Mouse (Mus musculus) kidney, adult 2 months (tissue): ENCODE results near the gene Slc44a5. TPM values are rescaled to one million over a fixed set of nuclear protein-coding genes. Genes with fewer than 3 reads are reported as not detected.

Source experiments
- DNase-seq: peaks from one replicate; pipeline ENCODE4 v3.0.0; 2021
- H3K27ac ChIP-seq: fragments of 200-500 bp; 2 replicates; pipeline ENCODE4 v1.5.1; 2012; ENCODE audit warnings: low read depth, low read length, control low read depth, inconsistent platforms; ENCODE audit not compliant: insufficient read depth
- H3K27me3 ChIP-seq: fragments of 200-500 bp; replicated peaks from 2 replicates; pipeline ENCODE4 v1.6.1; 2012; ENCODE audit warnings: mild to moderate bottlenecking, moderate library complexity, low read length, inconsistent platforms; ENCODE audit not compliant: control insufficient read depth, insufficient read depth
- H3K36me3 ChIP-seq: fragments of 200-500 bp; 2 replicates; pipeline ENCODE4 v1.6.1; 2012; ENCODE audit warnings: mild to moderate bottlenecking, moderate library complexity, low read length, inconsistent platforms; ENCODE audit not compliant: control insufficient read depth, insufficient read depth
- H3K4me1 ChIP-seq: fragments of 200-500 bp; 2 replicates; pipeline ENCODE4 v1.6.1; 2011; ENCODE audit warnings: low read length; ENCODE audit not compliant: control insufficient read depth, insufficient read depth
- H3K4me3 ChIP-seq: fragments of 200-500 bp; 2 replicates; pipeline ENCODE4 v1.5.1; 2011; ENCODE audit warnings: mild to moderate bottlenecking, low read depth, low read length, control low read depth; ENCODE audit not compliant: insufficient read depth
- CTCF ChIP-seq: fragments of 200-500 bp; conservative IDR thresholded peaks from 2 replicates; pipeline ENCODE4 v1.5.1; 2011; ENCODE audit warnings: low read depth, mild to moderate bottlenecking, control low read depth, low read length, moderate library complexity, mixed read lengths; ENCODE audit not compliant: insufficient read depth, insufficient read length
- POLR2A ChIP-seq: fragments of 200-500 bp; IDR thresholded peaks from one replicate; pipeline ENCODE4 v1.6.1; 2011; ENCODE audit warnings: low read depth, low read length, control low read depth
- WGBS: fragments of 180-500 bp; shearing (Covaris S2); methylation state at CpG from one replicate; pipeline ENCODE4 v1.1.7; 2018; 5-methylcytosine and 5-hydroxymethylcytosine counted together
- polyA plus RNA-seq: library from polyadenylated mRNA; depleted of rRNA; stranded (reverse); fragments of >200 nt; gene quantifications from 2 replicates; pipeline ENCODE4 v1.2.3, GENCODE M21; 2012

Gene Slc44a5
- polyA plus RNA-seq, 1 experiment = 0.03 TPM

DNA sequence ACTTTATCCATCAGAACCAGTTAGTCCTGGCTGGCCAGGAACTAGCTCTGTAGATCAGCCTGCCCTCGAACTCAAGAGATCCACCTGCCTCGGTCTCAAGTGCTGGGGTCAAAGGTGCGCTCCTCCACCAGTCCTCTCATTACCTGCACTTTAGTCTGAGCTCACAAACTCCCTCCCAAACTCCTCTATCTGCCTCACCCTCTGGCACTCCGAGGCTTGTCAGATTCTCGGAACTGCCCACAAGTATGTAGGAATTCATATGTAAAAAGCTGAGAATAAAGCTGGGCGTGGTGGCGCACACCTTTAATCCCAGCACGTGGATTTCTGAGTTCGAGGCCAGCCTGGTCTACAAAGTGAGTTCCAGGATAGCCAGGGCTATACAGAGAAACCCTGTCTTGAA is 32.8 kb upstream of the Slc44a5 start:
- Histone ChIP-seq H3K27me3 (no peaks in the 10 kb centered on the region), H3K4me1 (peaks cover 12% of the 10 kb centered on the region), H3K4me3 (no peak overlapping the region), H3K36me3 (peaks cover 3% of the 10 kb centered on the region), H3K27ac (no peak overlapping the region)
- no peak for TF ChIP-seq CTCF
- TF ChIP-seq POLR2A = no peak
- no peak for DNase-seq
- WGBS = 84% methylated on average over 9 of the region's 9 CpGs

DNA sequence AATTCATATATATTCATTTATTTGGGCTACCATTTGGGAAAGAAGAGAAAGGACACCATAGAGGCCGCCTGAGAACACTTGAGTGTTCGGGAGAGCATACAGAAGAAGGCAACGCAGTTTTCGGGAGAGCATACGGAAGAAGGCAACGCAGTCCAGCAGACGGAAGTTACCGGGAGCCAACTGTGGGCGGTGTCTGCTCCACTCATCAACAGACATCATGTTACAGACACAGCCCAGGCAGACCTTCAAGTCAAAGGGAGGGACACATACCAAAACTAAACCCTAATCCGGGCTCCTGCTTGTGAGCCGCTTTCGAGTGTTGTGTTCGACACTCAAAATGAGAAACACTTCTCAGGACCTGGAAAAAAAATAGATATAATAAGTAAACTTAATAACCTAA is 31.6 kb upstream of the Slc44a5 start:
- Histone ChIP-seq H3K4me3 (no peak overlapping the region), H3K36me3 (peaks cover 3% of the 10 kb centered on the region), H3K27me3 (no peaks in the 10 kb centered on the region), H3K4me1 (peaks cover 12% of the 10 kb centered on the region), H3K27ac (no peak overlapping the region)
- no peak for DNase-seq
- 89% methylated on average over 13 of the region's 13 CpGs for WGBS
- no peak for TF ChIP-seq CTCF
- TF ChIP-seq POLR2A = no peak

DNA sequence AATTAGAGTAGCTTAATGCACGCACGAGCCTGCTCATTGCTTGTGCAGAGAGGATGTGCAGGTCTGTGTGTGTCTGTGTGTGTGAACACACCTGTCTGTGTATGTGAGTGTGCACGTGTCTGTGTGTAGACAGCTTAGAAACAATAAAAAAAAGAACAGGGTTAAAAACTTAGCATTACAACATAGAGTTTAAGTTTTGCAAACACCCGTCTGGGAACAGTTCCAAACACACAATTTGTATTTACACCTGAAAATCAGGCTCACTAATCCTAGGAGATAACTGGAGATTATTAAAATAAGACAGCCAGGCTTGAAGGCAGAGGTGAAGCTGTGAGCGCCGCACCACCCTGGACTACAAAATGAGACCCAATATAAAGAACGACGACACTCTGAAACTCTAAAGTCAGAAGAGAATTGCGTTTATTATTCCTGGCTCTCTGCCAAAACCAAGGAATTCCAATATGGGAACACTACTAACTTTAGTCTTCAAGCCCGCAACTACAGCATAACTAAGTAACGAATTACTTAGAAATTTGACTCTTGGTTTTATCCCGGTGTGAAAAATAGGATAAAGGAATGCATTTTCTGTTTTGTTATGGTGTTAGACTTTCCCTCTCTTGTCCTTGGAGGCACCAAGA is 30.1 kb upstream of the Slc44a5 start:
- Histone ChIP-seq H3K27ac (peak overlapping the region; percentile 87; the same call in 1 of the 2 replicates), H3K4me3 (peak overlapping the region; percentile 43)
- DNase-seq = peak; percentile 67

DNA sequence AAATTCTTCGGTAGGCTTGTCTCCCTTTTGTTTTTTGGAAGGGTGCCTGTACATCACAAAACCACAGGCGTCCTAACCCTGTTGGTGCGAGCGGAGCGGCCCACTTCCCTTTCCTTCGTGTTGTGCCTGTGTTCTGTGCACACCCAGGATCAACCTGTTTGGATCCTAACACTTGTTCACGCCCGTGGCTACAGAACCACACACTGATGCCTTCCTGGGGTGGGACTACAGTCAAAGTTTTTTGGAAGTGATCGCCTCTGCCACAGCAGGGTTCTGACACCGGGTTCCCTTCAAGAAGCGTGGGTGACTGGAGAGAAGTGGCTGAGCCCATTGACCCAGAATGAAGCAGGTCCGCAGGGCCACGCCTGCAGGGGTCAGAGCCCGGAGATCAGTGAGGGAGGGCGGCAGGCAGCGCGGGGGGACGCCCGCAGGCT is 29.3 kb upstream of the Slc44a5 start:
- TF ChIP-seq POLR2A (no peak), CTCF (no peak)
- H3K27me3 ChIP-seq = no peaks in the 10 kb centered on the region
- DNase-seq = no peak
- peaks cover 3% of the 10 kb centered on the region for H3K36me3 ChIP-seq
- peak overlapping the region; percentile 87 for H3K27ac ChIP-seq
- H3K4me3 ChIP-seq = peak overlapping the region; percentile 76
- H3K4me1 ChIP-seq = peaks cover 9% of the 10 kb centered on the region
- under 1% methylated on average over 19 of the region's 19 CpGs for WGBS

More for the DNA sequence above, 30.1 kb upstream of the Slc44a5 start:
- Histone ChIP-seq H3K4me1 (peaks cover 9% of the 10 kb centered on the region), H3K36me3 (peaks cover 3% of the 10 kb centered on the region), H3K27me3 (no peaks in the 10 kb centered on the region)
- 14% methylated on average over 12 of the region's 12 CpGs for WGBS
- TF ChIP-seq POLR2A (no peak), CTCF (no peak)

DNA sequence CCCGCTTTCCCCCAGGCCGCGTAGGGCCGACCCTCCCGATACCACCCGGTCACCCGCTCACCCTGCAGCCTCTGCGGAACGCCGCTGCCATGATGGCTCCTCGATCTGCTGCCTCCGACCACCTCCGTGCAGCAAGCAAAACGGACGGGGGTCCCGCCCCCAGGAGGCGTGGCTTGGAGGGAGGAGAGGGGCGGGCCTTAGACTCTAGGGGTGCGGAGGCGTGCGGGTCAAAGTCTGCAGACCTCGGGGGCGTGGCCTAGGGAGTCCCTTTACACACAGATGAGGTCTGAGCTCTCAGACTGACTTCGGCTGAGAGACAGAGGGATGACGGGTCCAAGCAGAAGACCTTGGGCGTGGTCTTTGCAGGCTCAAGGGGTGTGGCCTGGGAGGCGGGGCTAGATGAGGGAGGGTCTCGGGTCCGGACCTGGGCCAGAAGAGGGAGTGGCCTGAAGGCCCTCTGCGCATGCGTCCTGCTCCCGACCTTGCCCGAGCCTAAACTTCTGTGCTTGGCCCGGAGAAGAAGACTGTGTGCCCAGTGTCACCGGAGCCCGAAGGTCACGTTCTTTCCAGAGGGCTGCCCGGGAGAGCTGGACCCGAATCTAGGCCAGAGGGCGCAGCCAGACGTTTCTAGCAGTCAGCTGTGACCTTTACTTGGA is 28.8 kb upstream of the Slc44a5 start, which contains the start of gene Acadm:
Gene Acadm, minus strand, starts transcription at position 298 of the 656 bp plus-strand sequence.
- WGBS = under 1% methylated on average over 41 of the region's 41 CpGs
- peak within 1 kb of the TSS; percentile 87 for H3K27ac ChIP-seq
- DNase-seq = peak; percentile 99

DNA sequence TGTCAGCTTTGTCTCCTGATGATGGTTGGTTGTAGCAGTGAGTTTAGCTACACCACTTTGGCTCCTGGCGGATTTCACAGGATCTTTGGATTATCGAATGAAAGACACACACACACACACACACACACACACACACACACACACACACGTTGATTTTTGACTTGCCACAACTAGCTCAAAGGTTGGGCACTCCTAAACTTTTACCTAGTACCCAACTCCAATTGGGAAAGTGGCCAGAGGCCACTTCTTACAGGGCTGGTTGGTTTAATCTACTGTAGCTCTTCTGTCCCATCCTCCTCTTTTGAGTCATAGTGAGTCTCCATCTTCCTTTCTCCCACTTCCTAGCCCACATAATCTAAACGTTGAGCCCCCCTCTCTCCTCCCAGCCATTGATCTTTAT is 26.0 kb upstream of the Slc44a5 start:
- TF ChIP-seq POLR2A (no peak), CTCF (no peak)
- Histone ChIP-seq H3K27me3 (no peaks in the 10 kb centered on the region), H3K36me3 (no peaks in the 10 kb centered on the region), H3K4me1 (peaks cover 9% of the 10 kb centered on the region), H3K27ac (no peak overlapping the region), H3K4me3 (no peak overlapping the region)
- peak; percentile 54 for DNase-seq
- 59% methylated on average over 4 of the region's 4 CpGs for WGBS

More for the DNA sequence above, 28.8 kb upstream of the Slc44a5 start, which contains the start of gene Acadm:
- Histone ChIP-seq H3K4me1 (peaks cover 9% of the 10 kb centered on the region), H3K27me3 (no peaks in the 10 kb centered on the region), H3K36me3 (peaks cover 3% of the 10 kb centered on the region), H3K4me3 (peak within 1 kb of the TSS; percentile 76)
- peak; percentile 91 for TF ChIP-seq POLR2A
- TF ChIP-seq CTCF = no peak

DNA sequence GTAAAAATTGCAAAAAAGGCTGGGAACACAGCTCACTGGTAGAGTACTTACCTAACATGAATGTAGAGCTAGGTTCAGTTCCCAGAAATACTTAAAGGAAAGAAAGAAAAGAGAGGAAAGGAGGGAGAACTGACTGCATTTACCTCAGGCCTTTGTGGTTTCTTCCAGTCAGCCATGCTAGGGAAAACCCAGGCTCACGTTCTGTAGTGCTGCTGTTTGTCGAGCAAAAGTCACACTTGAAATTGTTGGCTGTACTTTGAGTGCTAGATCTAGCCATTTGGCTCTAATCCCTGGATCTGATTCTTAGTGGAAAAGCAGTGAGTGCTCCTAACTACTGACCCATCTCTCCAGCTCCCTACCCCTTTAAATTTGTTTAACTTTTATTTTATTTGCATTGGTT is 25.1 kb upstream of the Slc44a5 start:
- WGBS = 43% methylated on average over 2 of the region's 2 CpGs
- DNase-seq = peak; percentile 70
- Histone ChIP-seq H3K27me3 (no peaks in the 10 kb centered on the region), H3K27ac (peak overlapping the region; percentile 46; the same call in 1 of the 2 replicates), H3K4me3 (no peak overlapping the region), H3K4me1 (peaks cover 5% of the 10 kb centered on the region), H3K36me3 (no peaks in the 10 kb centered on the region)
- TF ChIP-seq POLR2A (no peak), CTCF (no peak)
